15 mouse cellular contexts compared by ENCODE assay signal in the genomic region with DNA sequence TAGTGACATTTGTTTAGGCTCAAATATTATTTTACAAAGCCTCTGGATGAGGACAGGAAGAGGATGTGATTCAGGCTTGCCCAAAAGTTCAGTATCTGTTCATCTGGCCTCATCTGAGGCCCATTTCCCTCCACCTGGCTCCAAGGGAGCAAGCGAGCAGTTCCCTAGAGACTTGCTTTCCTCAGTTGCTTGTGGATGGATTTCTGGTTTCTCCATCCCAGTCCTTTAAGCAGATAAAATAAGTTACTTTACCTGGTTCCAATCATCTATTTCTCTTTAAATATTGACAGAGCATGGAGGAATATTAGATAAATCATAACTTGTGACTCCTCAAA. TPM values are rescaled to one million over a fixed set of nuclear protein-coding genes. Genes with fewer than 3 reads are reported as not detected.
DNase-seq lines count a peak whose midpoint lies in the region; ATAC-seq lines count a peak whose summit lies in the region.
"Had no signal": no experiment of that assay in that cellular context is flagged by ENCODE, and none has a peak within 500 bp of the region (broad histone marks: within the 10 kb centered on the region; RNA-seq: fewer than 3 reads in every experiment).

No protein-coding gene starts in this region.

- H3K4me3 ChIP-seq in hindbrain, embryonic 15.5 days, result no peak overlapping the region
- H3K4me3 ChIP-seq in hindbrain, embryonic 10.5 days, result no peak overlapping the region
- H3K4me3 ChIP-seq in limb, embryonic 10.5 days, result no peak overlapping the region
- H3K4me3 ChIP-seq: embryonic facial prominence, embryonic 15.5 days had no signal

- WGBS in hindbrain, embryonic 15.5 days, result 93% methylated on average over 1 of the region's 1 CpGs
- 80% methylated on average over 1 of the region's 1 CpGs for WGBS in hindbrain, embryonic 10.5 days
- WGBS in limb, embryonic 10.5 days, result 96% methylated on average over 1 of the region's 1 CpGs

- H3K36me3 ChIP-seq in hindbrain, embryonic 15.5 days, result peaks cover 21% of the 10 kb centered on the region
- peaks cover 53% of the 10 kb centered on the region for H3K36me3 ChIP-seq in hindbrain, embryonic 10.5 days
- H3K36me3 ChIP-seq in limb, embryonic 10.5 days, result peaks cover 54% of the 10 kb centered on the region

- peak overlapping the region; percentile 35; the same call in 1 of the 2 replicates for H3K9ac ChIP-seq in hindbrain, embryonic 15.5 days
- H3K9ac ChIP-seq: embryonic facial prominence, embryonic 15.5 days; forebrain, embryonic 13.5 days had no signal

- H3K9me3 ChIP-seq in hindbrain, embryonic 15.5 days, result no peaks in the 10 kb centered on the region
- H3K9me3 ChIP-seq in hindbrain, embryonic 10.5 days, result no peaks in the 10 kb centered on the region
- no peaks in the 10 kb centered on the region for H3K9me3 ChIP-seq in limb, embryonic 10.5 days (replicated peaks)
- H3K9me3 ChIP-seq: embryonic facial prominence, embryonic 15.5 days; forebrain, embryonic 13.5 days had no signal

- no peak for ATAC-seq in hindbrain, embryonic 15.5 days (ENCODE audit: low FRiP score, low read depth)
- ATAC-seq: forebrain, embryonic 13.5 days; intestine, postnatal 0 days had no signal

- peaks cover 18% of the 10 kb centered on the region for H3K4me1 ChIP-seq in hindbrain, embryonic 15.5 days (replicated peaks)
- peaks cover 16% of the 10 kb centered on the region for H3K4me1 ChIP-seq in hindbrain, embryonic 10.5 days (replicated peaks)
- peaks cover 9% of the 10 kb centered on the region for H3K4me1 ChIP-seq in limb, embryonic 10.5 days

- 0 out of 2 replicates have a peak overlapping the region, but pooled peaks have one; percentile 23 for H3K4me2 ChIP-seq in hindbrain, embryonic 15.5 days

- 0 out of 2 replicates have a peak overlapping the region, but pooled peaks have one; percentile 52 for H3K27ac ChIP-seq in hindbrain, embryonic 15.5 days (replicated peaks)
- H3K27ac ChIP-seq in hindbrain, embryonic 10.5 days, result no peak overlapping the region
- H3K27ac ChIP-seq in limb, embryonic 10.5 days, result no peak overlapping the region

- H3K27me3 ChIP-seq in hindbrain, embryonic 15.5 days, result no peaks in the 10 kb centered on the region
- no peaks in the 10 kb centered on the region for H3K27me3 ChIP-seq in hindbrain, embryonic 10.5 days (ENCODE audit: insufficient read depth, poor library complexity, severe bottlenecking)
- H3K27me3 ChIP-seq in limb, embryonic 10.5 days (ENCODE audit: low read depth, poor library complexity, severe bottlenecking), result no peaks in the 10 kb centered on the region
- H3K27me3 ChIP-seq: embryonic facial prominence, embryonic 15.5 days; forebrain, embryonic 13.5 days had no signal

- DNase-seq in cerebellum, adult 9-10 months, result peak; percentile 39
- no peak for DNase-seq in cerebellum, adult 18-20 months
- no peak for DNase-seq in hindbrain, embryonic 10.5 days (ENCODE audit: low spot score)
- peak; percentile 15 for DNase-seq in thymus, postnatal 0 days (ENCODE audit: low spot score)
- no peak for DNase-seq in thymus, postnatal 36 days
- peak; percentile 43 for DNase-seq in naive thymus-derived CD4-positive, alpha-beta T cell, adult 2 months (ENCODE audit: low read depth)
- no peak for DNase-seq in limb, embryonic 10.5 days (ENCODE audit: low spot score)
- DNase-seq: B cell, adult 2 months; kidney, postnatal 25 days; lung, postnatal 36 days; right cerebral cortex, postnatal 25 days had no signal

RNA-seq across cellular contexts. Expression of a gene that starts 2.3 kb away (rescaled TPM):
- 341 and 351 TPM in 2 replicates for polyA plus RNA-seq in hindbrain, embryonic 15.5 days (2015; fragmentation: Nextera tagmentation; extraction: Ambion mirVana)
- 478 and 520 TPM in 2 replicates for polyA plus RNA-seq in hindbrain, embryonic 10.5 days (2016; fragmentation: Nextera tagmentation; extraction: Ambion mirVana)
- 466 and 487 TPM in 2 replicates for polyA plus RNA-seq in thymus, postnatal 0 days (2015; fragmentation: Nextera tagmentation; extraction: Ambion mirVana)
- polyA plus RNA-seq in limb, embryonic 10.5 days (2016; fragmentation: Nextera tagmentation; extraction: Ambion mirVana), result 562 and 618 TPM in 2 replicates

Comparison
In these comparisons a context has a peak if more than half of its experiments do, and no peak if none do; other contexts are left out.
1. DNase-seq: peak in cerebellum, adult 9-10 months (single experiment), thymus, postnatal 0 days (single experiment) and naive thymus-derived CD4-positive, alpha-beta T cell, adult 2 months (single experiment); none in cerebellum, adult 18-20 months (0 of 2), hindbrain, embryonic 10.5 days (single experiment), thymus, postnatal 36 days (0 of 2) and limb, embryonic 10.5 days (single experiment).